Mouse (Mus musculus) layer of hippocampus, adult 18-20 months (tissue): ENCODE measurements around the gene Ankrd52. TPM values are rescaled to one million over a fixed set of nuclear protein-coding genes. Genes with fewer than 3 reads are reported as not detected.

Experiments
- DNase-seq, 2 experiments: peaks; one replicate each; pipeline ENCODE4 v3.0.0; 2022; ENCODE audit warnings: low spot score in 2 of 2
- microRNA-seq, 2 experiments: library from miRNA; unstranded; fragments of <30 nt; microRNA quantifications; one replicate each; pipeline ENCODE4 v1.2.0; 2021
- total RNA-seq, 2 experiments: library from RNA; stranded (reverse); gene quantifications; 2 replicates each; pipeline ENCODE4 v1.2.3; 2021

Ankrd52 gene
- total RNA-seq, 2 experiments from 2014 or later = 45.4 to 49.6 TPM

DNA sequence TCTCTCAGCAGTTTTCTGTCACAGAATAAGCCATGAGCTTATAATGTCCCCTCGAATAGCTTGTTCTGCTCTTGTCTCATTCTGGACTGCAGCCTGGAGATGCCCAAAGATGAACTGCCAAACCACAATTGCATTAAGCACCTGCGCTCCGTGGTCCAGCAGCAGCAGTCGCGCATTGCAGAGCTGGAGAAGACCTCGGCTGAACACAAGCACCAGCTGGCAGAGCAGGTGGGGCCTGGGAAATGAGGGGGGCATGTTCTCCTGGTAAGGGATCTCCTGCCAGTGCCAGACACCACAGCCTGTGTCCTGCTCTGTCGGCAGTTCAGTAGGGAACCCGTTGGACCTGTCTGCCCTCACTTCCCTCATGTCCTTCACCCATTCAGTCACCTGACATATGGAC, 59.5 kb downstream of the Ankrd52 start:
- DNase-seq = no peak

DNA sequence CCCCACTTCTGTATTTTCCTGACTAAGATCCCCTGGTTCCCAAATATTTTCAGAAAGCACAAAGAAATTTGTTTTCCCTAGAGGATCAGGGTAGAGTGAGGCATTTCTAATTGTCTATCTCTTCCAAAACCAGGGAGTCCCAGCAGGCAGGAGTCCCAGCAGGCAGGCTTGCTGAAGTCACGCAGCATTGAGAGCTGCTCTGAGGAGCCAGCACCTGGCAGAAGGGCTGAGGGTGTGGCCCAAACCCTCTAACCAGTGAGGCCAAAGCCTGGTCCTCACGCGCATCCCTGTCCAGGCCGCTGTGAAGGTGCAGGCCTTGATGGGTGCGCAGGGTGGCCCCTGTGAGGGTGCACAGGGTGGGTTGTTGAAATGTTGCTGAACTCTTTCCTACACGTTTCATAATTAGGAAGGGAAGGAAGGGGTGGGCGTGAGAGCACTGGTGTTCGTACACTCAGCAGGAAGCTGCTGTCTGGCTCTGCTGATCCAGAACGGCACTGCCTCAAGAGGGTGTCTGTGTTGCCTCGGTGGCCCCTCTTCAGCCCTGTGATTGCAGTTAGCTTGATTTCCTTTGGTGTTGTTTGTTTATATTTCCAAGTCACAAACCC, 61.9 kb downstream of the Ankrd52 start:
- peak in 1 of 2 experiments; percentile 61 for DNase-seq

DNA sequence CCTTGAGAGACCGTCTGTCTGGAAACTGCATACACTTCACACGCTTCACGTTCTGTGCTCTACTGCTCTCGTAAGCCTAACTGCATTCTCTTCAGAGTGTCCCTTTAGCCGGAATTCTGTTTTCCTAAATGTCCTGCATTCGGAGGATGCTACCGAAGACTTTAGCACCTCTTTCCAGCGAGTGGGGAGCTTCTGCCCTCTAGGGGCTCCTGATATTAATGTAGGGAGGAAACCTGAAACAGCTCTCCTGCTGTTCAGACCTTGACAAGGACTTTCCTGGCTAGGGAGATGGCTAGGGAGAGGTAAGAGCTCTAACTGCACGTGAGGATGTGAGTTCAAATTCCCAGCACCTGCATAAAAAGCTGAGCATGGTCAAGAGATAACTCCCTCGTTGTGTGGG, 63.5 kb downstream of the Ankrd52 start:
- DNase-seq = no peak

DNA sequence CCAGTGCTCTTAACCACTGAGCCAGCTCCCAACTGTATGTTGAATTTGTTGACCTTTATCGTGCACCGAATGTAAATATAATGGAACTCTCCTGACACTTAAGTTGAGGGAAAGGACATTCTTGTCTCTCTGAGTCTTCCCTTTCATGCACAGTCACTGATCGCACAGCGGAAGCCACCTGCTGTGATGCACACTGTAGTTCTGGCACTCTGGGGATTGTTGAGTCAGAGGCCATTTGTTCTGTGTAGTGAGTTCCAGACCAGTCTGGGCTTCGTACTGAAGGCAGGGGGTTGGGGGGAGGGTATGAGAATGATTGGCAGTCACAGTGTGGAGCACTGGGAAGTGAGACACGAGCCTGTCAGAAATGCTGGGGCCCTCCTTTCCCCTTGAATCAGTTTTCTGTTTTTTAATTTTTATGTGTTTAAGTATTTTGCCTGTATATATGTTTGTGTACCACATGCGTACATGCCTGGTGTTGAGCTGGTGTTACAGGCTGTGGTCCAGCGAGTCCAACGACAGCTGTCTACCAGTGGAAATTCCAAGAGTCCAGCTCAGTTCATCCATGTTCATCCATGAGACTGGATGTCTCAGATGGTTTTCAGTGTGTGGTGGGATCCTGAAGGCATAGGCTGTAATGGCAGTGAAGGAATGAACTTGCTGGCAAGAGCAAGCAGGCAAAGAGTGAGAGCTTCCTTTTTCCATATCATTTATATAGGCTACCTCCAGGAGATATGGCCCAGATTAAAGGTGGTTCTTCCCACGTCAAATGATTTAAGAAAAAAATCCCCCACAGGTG, 64.6 kb downstream of the Ankrd52 start:
- no peak for DNase-seq

DNA sequence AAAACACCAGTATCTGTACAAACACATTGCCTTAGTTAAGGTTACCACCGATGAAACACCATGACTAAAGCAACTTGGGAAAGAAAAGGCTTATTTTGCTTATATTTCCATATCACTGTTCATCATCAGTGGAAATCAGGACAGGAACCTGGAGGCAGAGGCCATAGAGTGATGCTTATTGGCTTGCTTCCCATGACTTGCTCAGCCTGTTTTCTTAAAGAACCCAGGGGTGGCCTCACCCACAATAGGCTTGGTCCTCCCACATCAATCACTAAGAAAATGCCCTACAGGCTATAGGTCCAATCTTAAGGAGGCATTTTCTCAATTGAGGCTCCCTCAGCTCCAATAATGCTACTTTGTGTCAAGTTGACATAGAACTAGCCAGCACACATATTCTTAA, 65.8 kb downstream of the Ankrd52 start:
- DNase-seq = no peak

DNA sequence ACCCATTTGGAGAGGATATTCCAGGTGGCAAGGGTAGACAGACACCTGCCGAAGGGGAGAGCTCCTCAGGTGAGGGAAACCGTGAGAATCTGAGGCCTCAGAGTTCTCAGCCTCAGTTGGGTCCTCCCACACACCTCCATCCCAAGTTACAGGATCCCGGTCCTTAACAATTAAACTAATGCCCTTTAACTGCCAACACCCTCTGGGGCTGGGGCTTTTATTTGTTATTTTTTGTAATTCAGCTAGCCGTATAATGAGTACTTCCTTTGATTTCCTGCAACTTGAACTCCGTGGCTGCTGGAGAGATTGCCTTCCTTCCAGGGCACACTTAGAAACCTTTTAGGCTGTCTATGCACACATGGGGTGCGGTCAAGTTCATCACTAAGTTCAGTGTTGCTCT, 67.4 kb downstream of the Ankrd52 start:
- no peak for DNase-seq

DNA sequence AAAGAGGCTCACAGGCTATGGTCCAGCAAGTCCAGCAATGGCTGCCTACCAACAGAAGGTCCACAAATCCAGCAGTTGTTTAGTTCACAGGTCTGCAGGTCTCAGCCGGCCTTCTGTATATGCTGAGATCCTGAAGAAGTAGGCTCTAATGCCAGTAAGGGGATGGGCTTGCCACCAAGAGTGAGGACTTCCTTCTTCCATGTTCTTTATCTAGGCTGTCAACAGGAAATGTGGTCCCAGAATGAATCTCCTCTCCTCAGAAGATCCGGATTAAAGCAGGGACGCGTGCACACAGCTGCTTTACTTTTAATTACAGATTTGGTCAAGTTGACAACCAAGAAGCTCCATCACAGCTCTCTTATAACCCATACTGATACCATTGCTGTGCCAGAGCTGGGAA, 68.5 kb downstream of the Ankrd52 start:
- no peak for DNase-seq

DNA sequence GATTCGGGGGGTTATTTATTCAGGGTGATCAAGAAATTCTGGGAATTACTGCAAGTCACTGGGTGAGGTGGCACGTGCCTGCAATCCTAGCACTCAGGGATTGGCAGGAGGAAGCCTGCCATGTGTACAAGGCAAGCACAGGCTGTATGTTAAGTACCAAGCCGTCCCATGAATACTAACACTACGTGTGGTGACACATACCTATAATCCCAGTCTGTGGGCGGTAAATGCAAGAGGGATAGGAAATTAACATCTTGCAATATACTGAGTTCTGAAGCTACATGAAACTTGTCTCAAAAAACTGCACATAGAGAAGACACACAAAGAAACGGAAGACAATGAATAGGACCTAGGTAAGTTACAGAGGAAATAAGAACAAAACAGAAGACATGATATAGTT, 74.1 kb downstream of the Ankrd52 start:
- DNase-seq = no peak

DNA sequence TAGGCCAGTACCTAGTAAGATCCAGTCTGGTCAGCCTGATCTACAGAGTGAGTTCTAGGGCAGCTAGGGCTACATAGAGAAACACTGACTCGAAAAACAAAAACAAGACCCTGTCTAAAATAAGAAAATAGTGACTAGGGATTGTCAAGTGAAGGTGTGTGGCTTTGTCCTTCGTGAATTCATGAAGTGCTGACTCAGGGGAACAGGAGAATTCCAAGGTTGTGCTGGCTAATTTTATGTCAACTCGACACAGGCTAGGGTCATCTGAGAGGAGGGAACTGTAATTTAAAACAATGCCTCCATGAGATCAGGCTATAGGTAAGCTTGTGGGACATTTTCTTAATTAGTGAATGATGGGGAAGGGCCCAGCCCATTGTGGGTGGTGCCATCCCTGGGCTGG, 77.6 kb downstream of the Ankrd52 start:
- DNase-seq = no peak

DNA sequence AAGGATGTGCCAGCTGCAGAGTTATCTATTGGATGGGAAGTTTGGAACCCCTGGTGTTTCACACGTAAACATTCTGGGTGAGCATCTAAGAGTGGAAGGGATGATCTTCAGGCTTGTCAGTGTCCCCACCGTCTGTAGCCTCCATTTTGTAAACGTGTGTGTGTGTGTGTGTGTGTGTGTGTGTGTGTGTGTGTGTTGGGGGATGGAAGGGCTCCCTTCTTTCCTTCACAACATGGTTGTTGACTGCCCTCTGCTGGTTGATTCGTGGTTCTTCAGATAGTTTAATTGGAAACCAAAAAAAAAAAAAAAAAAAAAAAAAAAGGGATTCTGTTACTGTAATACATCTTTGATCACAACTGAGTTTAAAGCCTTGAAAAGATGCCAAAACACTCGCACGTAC, 78.4 kb downstream of the Ankrd52 start:
- DNase-seq = peak in 1 of 2 experiments; percentile 76

DNA sequence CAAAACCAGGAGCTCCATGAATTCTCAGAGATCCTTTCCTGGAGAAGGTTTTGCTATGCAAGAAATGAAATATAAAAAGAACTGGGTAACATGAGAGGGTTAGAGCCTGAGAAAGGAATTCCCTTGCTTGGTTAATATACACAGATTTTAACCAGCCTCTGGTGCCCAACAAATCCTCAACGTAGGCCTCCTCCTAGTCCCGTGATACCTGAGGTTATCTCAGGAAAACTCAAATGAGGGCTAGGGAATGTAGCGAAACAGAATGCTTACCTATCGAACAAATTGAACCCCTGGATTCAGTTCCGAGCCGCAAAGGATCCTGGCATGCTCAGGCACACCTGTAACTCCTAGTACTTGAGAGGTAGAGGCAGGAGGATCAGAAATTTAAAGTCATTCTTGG, 80.8 kb downstream of the Ankrd52 start:
- DNase-seq = no peak

Small RNA genes lying within 50 kb of the gene (microRNA-seq; reads per million reads assigned to microRNA genes)
- gene Gm25361 (0 reads per million in 2 experiments), gene Gm26308 (0 reads per million in 2 experiments), gene Mir6914 (0 to 0.49 reads per million in 2 experiments), gene Mir6915 (3.7 to 5.7 reads per million in 2 experiments), gene Mir8105 (0.98 to 1.7 reads per million in 2 experiments)

Other genes starting within 250 kb of the Ankrd52 start
- gene Rbms2, start 196.8 kb upstream of the Ankrd52 start, total RNA-seq = 10 to 100 TPM; 12.9 to 15.3 TPM
- gene Gls2, start 182.7 kb upstream of the Ankrd52 start, total RNA-seq = 10 to 100 TPM; 19.6 to 19.7 TPM
- 10 to 100 TPM; 10.1 to 10.2 TPM for gene Spryd4, start 165.3 kb upstream of the Ankrd52 start, total RNA-seq
- not detected for gene Mip, start 151.3 kb upstream of the Ankrd52 start, total RNA-seq
- gene Timeless, start 145.1 kb upstream of the Ankrd52 start, total RNA-seq = 1 to 10 TPM; 4.1 to 4.6 TPM
- not detected for gene Apon, start 123.0 kb upstream of the Ankrd52 start, total RNA-seq
- gene Apof, start 108.4 kb upstream of the Ankrd52 start, total RNA-seq = not detected
- gene Stat2, start 106.6 kb upstream of the Ankrd52 start, total RNA-seq = 10 to 100 TPM; 32.0 to 32.1 TPM
- not detected for gene Il23a, start 78.4 kb upstream of the Ankrd52 start, total RNA-seq
- 10 to 100 TPM; 12.9 to 13.2 TPM for gene Pan2, start 73.8 kb upstream of the Ankrd52 start, total RNA-seq
- gene Cnpy2, start 54.7 kb upstream of the Ankrd52 start, total RNA-seq = 10 to 100 TPM; 79.5 to 88.1 TPM
- gene Cs, start 39.4 kb upstream of the Ankrd52 start, total RNA-seq = 100 to 1,000 TPM; 227 to 229 TPM
- 10 to 100 TPM; 49.5 to 49.7 TPM for gene Coq10a, start 8.1 kb upstream of the Ankrd52 start, total RNA-seq
- gene Slc39a5, start 24.1 kb downstream of the Ankrd52 start, total RNA-seq = under 1 TPM in 1 of 2 experiments, not detected in 1; 0.37 TPM
- gene Nabp2, start 34.4 kb downstream of the Ankrd52 start, total RNA-seq = 10 to 100 TPM; 96.5 to 98.5 TPM
- gene Rnf41, start 34.5 kb downstream of the Ankrd52 start, total RNA-seq = 10 to 100 TPM; 74.0 to 76.8 TPM
- gene Smarcc2, start 82.1 kb downstream of the Ankrd52 start, total RNA-seq = 100 to 1,000 TPM; 242 to 261 TPM
- 100 to 1,000 TPM; 526 to 539 TPM for gene Myl6, start 117.0 kb downstream of the Ankrd52 start, total RNA-seq
- gene Myl6b, start 121.6 kb downstream of the Ankrd52 start, total RNA-seq = 10 to 100 TPM; 20.7 to 21.2 TPM
- gene Esyt1, start 148.8 kb downstream of the Ankrd52 start, total RNA-seq = 1 to 10 TPM; 6.2 to 6.3 TPM
- gene Zc3h10, start 170.7 kb downstream of the Ankrd52 start, total RNA-seq = 10 to 100 TPM; 13.6 to 15.6 TPM
- gene Rpl41, start 172.2 kb downstream of the Ankrd52 start, total RNA-seq = 1,000 to 10,000 TPM; 1,532 to 1,582 TPM
- gene Pa2g4, start 188.9 kb downstream of the Ankrd52 start, total RNA-seq = 10 to 100 TPM; 60.4 to 61.7 TPM
- gene Erbb3, start 212.5 kb downstream of the Ankrd52 start, total RNA-seq = 1 to 10 TPM; 7.1 to 7.5 TPM
- 100 to 1,000 TPM; 273 to 330 TPM for gene Rps26, start 249.6 kb downstream of the Ankrd52 start, total RNA-seq